Mouse (Mus musculus) adrenal gland, adult 8-10 months (tissue): ENCODE measurements around the gene Saysd1. TPM values are rescaled to one million over a fixed set of nuclear protein-coding genes. Genes with fewer than 3 reads are reported as not detected.

Experiments
- DNase-seq: peaks from one replicate; pipeline ENCODE4 v3.0.0; 2022
- total RNA-seq, 4 experiments: library from RNA; stranded (reverse); gene quantifications; 2 replicates each; pipeline ENCODE4 v1.2.4; 2022

The Saysd1 gene
- 1 to 10 TPM; 7.8 to 9.4 (median 9.1) TPM for total RNA-seq

GRCm38 (mm10) chr14:20138484-20139355 lies at the start of gene Saysd1:
TSS of gene Saysd1 (minus strand) at chr14:20138534.
- no peak for DNase-seq

- peak; percentile 47 for DNase-seq
These were observed 47.1 kb upstream of the Saysd1 start for GRCm38 (mm10) chr14:20185426-20185825.

DNA sequence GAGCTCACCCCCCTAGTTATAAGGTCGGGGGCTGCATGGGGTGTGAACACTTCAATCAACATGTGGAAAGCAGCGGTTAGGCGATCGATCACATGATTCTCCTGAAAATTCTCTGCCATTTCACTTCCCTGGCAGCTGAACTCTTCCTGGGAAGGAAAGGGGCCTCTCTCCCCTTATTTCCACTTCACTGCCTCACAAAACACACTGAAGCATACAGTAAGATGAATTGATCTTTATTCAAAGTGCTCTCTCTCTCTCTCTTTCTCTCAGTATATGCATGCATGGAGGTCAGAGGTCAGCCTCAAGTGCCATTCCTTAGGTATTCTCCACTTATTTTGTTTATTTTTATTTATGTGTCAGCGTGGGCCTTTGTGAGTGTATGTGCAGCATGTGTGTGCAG lies 45.4 kb upstream of the Saysd1 start:
- no peak for DNase-seq

DNA sequence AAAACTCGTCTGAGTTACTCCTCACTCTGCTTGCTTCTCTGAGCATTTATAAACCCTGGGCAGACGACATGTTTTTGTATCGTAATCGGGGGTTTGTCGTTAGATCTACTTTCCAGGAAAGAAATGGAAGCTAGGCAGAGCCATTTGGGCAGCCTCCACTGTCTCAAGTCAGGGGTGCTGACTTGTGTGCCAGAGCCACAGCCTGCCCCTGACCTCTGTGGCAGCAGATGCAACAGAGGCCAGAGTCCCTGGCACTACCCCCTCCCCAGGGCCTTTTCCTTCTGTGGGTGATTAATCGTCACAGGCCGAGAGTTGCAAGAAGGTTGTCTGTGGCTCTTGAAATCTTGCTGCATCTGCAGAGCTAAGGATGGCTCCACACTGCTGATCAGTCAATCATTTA lies 44.3 kb upstream of the Saysd1 start:
- peak; percentile 36 for DNase-seq

GRCm38 (mm10) chr14:20181466-20181921 lies 43.2 kb upstream of the Saysd1 start, which contains the start of gene Kcnk5:
TSS of gene Kcnk5 (minus strand) at chr14:20181809.
- peak; percentile 90 for DNase-seq

GRCm38 (mm10) chr14:20180751-20181162 lies 42.4 kb upstream of the Saysd1 start:
- peak; percentile 39 for DNase-seq

- DNase-seq, result no peak
These were observed 42.0 kb upstream of the Saysd1 start for GRCm38 (mm10) chr14:20180304-20180703.

GRCm38 (mm10) chr14:20179731-20180280 lies 41.5 kb upstream of the Saysd1 start:
- no peak for DNase-seq

GRCm38 (mm10) chr14:20179080-20179479 lies 40.7 kb upstream of the Saysd1 start:
- no peak for DNase-seq

DNA sequence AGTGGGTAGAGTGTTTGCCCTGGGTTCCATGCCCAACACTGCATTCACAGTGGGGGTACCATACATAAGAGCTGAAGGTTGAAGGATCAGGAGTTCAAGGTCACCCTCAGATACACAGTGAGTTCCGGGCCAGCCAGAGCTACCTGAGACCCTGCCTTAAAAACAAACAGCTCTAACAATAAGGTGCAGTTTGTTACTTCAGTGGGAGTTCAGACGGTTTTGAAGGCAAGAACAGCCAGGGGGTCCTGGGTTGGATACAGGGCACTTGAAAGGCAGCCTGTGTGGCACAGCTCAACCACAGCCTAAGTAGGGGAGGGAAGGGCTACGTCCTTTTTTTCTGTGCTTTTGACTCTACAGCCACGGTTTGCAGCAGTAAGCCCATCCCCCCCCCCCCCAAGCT lies 40.3 kb upstream of the Saysd1 start:
- no peak for DNase-seq

GRCm38 (mm10) chr14:20177494-20178123 lies 39.3 kb upstream of the Saysd1 start:
- DNase-seq, result no peak

DNA sequence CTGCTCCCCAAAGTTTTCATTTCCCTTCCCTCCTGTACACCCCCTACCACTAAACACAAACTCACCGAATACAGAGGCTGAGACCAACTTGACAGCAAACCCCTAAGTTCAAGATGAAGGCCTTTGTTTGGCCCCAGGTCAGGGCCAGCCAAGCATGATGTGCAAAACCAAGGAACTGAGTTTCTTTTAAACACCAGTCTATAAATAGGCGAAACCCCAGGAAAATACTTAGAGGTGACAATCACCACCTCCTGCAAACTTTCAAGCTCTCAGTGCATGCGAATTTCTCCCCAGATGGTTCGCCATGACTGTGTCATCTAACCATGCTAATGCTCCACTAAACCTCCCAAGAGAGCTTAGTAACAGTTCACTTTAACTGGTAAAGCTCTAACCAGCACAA lies 37.4 kb upstream of the Saysd1 start:
- DNase-seq, result no peak

- DNase-seq, result no peak
These were observed 36.8 kb upstream of the Saysd1 start for GRCm38 (mm10) chr14:20175114-20175513.

- no peak for DNase-seq
These were observed 36.4 kb upstream of the Saysd1 start for GRCm38 (mm10) chr14:20174696-20175095.

GRCm38 (mm10) chr14:20173873-20174490 lies 35.6 kb upstream of the Saysd1 start:
- no peak for DNase-seq

DNA sequence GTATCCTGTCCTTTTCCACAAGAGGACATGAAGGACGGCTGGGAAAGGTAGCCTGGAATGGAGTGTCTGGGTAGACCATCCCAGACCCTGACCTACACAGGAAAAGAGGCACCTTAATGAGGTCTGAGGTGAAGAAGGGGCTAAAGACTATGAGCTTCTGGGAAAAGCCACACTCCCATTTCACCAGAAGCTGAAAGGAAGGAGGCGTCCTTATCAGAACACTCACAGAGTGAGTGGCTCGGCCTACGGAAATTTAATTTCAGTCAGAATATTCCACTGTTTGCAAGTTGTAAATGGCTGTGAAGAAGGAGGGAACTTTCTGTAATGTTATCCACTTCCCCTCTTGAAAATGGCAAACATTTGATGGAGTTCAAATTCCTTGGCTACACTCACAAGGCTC lies 34.6 kb upstream of the Saysd1 start:
- DNase-seq, result no peak

DNA sequence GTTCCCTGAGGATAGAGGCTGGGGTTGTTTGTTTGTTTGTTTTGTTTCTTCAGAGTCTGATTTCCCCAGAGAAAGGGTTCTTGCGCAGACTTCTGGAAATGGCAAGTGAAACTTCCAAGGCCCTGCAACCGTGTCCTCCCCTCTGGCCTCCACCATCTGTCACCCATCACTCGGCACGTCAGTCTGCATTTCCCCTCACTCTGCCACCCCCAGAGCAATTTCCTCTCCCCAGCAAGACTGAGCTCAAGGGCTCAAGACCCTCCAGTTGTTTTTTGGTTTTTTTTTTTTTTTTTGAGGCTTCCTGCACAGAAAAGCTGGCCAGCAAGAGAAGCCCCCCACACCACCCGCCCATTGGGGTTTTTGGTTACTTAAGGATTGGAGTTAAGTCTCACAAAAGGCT lies 34.2 kb upstream of the Saysd1 start:
- no peak for DNase-seq

DNA sequence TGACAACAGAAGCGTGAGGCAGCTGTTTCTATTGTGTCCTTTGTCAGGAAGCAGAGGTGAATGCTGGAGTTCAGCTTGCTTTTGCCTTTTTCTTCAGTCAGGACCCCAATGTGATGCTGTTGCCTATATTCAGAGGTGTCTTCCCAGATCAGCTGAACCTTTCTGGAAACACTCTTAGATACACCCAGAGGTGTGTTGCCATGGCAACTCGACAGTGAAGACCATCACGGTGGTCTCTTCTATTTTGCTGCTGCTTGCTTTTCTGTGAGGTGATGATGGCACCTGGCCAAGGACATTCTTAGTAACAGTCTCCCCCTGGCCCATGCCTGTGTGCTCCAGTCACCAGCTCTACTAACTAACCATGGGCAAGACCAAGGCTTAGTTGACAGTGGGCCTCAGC lies 33.5 kb upstream of the Saysd1 start:
- DNase-seq, result no peak

- no peak for DNase-seq
These were observed 30.9 kb upstream of the Saysd1 start for GRCm38 (mm10) chr14:20169251-20169650.

DNA sequence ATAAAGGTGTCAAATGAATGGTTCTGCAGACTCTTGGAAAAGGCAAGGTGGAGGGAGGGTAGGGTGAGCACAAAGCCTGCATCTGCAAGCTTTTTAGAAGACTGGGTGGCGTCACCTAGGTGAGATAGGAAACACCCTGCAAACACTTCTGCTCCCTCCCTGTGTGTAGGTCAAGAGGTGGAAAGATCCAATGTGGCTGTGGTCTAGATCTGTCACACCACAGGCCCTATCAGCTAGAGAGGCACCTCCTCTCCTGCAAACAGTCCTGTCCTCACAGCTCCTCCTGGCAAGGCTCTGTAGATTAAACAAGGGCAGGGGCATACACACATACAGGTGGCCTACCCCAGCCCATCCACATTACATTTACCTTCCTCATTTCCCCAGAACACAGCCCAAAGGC lies 30.1 kb upstream of the Saysd1 start:
- no peak for DNase-seq

DNA sequence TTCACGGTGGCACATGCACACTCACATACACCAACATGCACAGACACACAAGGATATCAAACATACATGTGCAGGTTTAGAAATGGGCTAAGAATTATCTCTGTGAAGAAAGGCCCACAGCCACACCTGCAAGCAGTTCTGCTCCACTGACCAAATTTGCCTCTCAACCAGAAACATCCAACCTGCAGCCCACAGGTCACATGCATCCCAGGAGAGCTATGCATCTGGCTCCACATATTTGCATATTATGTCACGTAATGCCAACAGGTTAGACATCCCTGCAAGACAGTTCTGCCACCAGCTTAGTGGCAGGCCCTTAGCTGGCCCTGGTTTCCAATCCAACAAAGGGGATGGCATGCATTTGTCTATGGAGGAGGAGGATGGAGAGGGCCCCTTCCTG lies 29.7 kb upstream of the Saysd1 start:
- no peak for DNase-seq

DNA sequence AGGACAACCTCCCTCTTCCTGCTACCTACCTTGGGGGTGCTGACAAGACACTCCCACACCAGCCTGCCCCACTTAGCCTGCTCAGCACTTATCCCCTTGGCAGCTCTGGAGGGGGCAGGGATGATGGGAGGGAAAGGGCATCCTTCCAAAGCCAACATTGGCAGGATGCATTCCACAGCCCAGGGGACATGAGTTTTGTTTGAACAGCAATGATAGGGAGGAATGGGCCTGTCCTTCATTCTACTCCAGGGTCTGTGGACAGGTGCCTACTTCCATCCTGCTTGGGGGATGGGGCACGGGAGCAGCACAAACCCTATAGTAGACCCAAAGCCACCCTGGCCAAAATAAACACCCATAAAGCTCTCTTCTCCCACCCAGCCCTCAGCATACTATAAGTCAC lies 27.1 kb upstream of the Saysd1 start:
- no peak for DNase-seq

- no peak for DNase-seq
These were observed 26.1 kb upstream of the Saysd1 start for GRCm38 (mm10) chr14:20164438-20164837.
